Mouse (Mus musculus) natural killer cell, adult 2 months (primary cell): Measurements from ENCODE around the gene Tmigd1.

ENCODE experiments used
- DNase-seq, 2 experiments: peaks; one replicate each; pipeline ENCODE4 v3.0.0; 2022; ENCODE audit warnings: low spot score in 2 of 2

The Tmigd1 gene

GRCm38 (mm10) chr11:76901579-76902361 is at the start of gene Tmigd1:
Gene Tmigd1, plus strand, starts transcription at chr11:76902159.
- DNase-seq: no peak

- no peak for DNase-seq
Observed at GRCm38 (mm10) chr11:76854475-76855341, 47.3 kb upstream of the Tmigd1 start.

GRCm38 (mm10) chr11:76856601-76857000 is 45.4 kb upstream of the Tmigd1 start:
- DNase-seq: no peak

- DNase-seq: no peak
Observed at GRCm38 (mm10) chr11:76857111-76857510, 44.8 kb upstream of the Tmigd1 start.

- DNase-seq: no peak
Observed at GRCm38 (mm10) chr11:76858781-76859180, 43.2 kb upstream of the Tmigd1 start.

- no peak for DNase-seq
Observed at GRCm38 (mm10) chr11:76859261-76859660, 42.7 kb upstream of the Tmigd1 start.

- no peak for DNase-seq
Observed at GRCm38 (mm10) chr11:76861185-76861584, 40.8 kb upstream of the Tmigd1 start.

- DNase-seq: no peak
Observed at GRCm38 (mm10) chr11:76872556-76873234, 29.3 kb upstream of the Tmigd1 start.

- no peak for DNase-seq
Observed at GRCm38 (mm10) chr11:76873865-76874264, 28.1 kb upstream of the Tmigd1 start.

GRCm38 (mm10) chr11:76874766-76875165 is 27.2 kb upstream of the Tmigd1 start:
- no peak for DNase-seq

- no peak for DNase-seq
Observed at GRCm38 (mm10) chr11:76879816-76880215, 22.1 kb upstream of the Tmigd1 start.

- DNase-seq: no peak
Observed at GRCm38 (mm10) chr11:76884451-76884850, 17.5 kb upstream of the Tmigd1 start.

- DNase-seq: no peak
Observed at GRCm38 (mm10) chr11:76889339-76890164, 12.4 kb upstream of the Tmigd1 start.

GRCm38 (mm10) chr11:76891171-76891570 is 10.8 kb upstream of the Tmigd1 start:
- no peak for DNase-seq

GRCm38 (mm10) chr11:76891738-76892349 is 10.1 kb upstream of the Tmigd1 start:
- DNase-seq: no peak

GRCm38 (mm10) chr11:76892972-76893371 is 9.0 kb upstream of the Tmigd1 start:
- DNase-seq: no peak

GRCm38 (mm10) chr11:76893570-76893969 is 8.4 kb upstream of the Tmigd1 start:
- DNase-seq: no peak

- peak in 1 of 2 experiments; percentile 8 for DNase-seq
Observed at GRCm38 (mm10) chr11:76894240-76894639, 7.7 kb upstream of the Tmigd1 start.

GRCm38 (mm10) chr11:76896360-76896759 is 5.6 kb upstream of the Tmigd1 start:
- no peak for DNase-seq

- DNase-seq: no peak
Observed at GRCm38 (mm10) chr11:76897126-76897525, 4.8 kb upstream of the Tmigd1 start.

- no peak for DNase-seq
Observed at GRCm38 (mm10) chr11:76897871-76898270, 4.1 kb upstream of the Tmigd1 start.
